Mouse (Mus musculus) lung, postnatal 0 days (tissue): Measurements from ENCODE around the gene Grsf1.

Experiments used
- CTCF ChIP-seq: IDR thresholded peaks from 2 replicates; pipeline ENCODE4 v1.5.1; 2016; ENCODE audit warnings: antibody characterized with exemption, mild to moderate bottlenecking
- EP300 ChIP-seq: IDR thresholded peaks from 2 replicates; pipeline ENCODE4 v1.6.1; 2016; ENCODE audit warnings: antibody characterized with exemption, mild to moderate bottlenecking, control low read depth

DNA sequence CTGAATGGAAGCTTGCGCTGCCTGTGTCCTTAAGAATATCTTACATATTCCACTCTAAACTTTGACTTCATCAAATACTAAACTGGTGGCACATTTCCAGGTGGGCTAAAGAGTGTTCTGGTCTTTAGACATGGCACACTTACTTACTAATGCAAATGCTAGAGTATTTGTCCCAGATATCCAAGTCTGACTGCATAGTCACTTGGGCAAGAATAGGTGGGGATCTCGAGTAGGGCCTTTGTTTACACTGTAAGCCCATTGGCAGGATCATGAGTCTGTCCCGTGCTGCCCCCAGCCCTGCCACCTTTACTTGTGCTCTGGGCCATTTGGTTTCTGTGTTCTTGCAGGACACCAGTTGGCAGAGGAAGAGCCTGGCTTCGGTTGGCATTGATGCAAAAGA is 59.0 kb downstream of the Grsf1 start:
- TF ChIP-seq CTCF (no peak), EP300 (no peak)
